In the genomic region with DNA sequence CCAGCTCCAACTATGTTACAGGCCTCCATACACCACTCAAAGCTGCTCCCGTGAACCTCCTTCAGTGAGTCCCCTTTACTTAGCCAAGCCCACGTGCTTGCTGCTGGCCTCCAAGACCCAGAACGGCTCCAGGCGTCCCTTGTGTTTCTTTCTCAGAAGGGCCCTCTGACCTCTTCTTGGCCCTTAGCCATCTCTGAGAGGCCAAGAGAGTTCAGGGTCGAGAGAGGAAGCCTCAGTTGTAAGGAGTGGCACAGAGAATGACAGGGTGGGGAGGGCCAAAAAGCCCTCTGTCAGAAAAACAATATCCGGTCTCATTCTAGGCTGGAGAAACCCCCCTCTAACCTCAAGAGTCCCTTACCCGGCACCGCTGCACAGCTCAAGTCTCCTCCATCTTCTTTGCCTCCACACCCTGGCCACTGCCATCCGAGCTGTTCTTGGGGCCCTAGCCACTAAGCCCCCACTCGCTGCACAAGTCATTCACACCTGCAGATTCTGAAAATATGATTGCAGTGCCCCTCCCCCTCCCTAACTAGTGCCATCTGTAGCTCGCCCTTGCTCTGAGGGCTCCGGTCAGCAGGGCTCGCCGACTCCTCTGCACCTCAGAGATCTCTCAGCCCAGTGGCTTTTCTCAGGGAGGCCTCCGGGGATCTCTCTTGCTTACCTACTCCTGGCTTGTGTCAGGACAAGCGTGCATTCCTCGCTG, we compare ENCODE assay signal across 15 mouse cellular contexts.
DNase-seq lines count a peak whose midpoint lies in the region; ATAC-seq lines count a peak whose summit lies in the region.
"Had no signal": no experiment of that assay in that cellular context is flagged by ENCODE, and none has a peak within 500 bp of the region (broad histone marks: within the 10 kb centered on the region; RNA-seq: fewer than 3 reads in every experiment).

No protein-coding gene starts in this region.

- H3K4me2 ChIP-seq in kidney, embryonic 14.5 days (replicated peaks; ENCODE audit: low read depth, low read length), result no peak overlapping the region
- H3K4me2 ChIP-seq: embryonic facial prominence, embryonic 13.5 days; forebrain, embryonic 12.5 days; heart, embryonic 13.5 days; liver, embryonic 13.5 days; neural tube, embryonic 12.5 days had no signal

- peak; percentile 24; the same call in 1 of the 2 replicates for ATAC-seq in kidney, embryonic 14.5 days (ENCODE audit: low FRiP score, low TSS enrichment)
- ATAC-seq: CD4-positive, CD25-positive, alpha-beta regulatory T cell, adult 4 months had no signal

- H3K9ac ChIP-seq in kidney, embryonic 14.5 days (ENCODE audit: low read depth, low read length), result no peak overlapping the region
- H3K9ac ChIP-seq: embryonic facial prominence, embryonic 13.5 days; forebrain, embryonic 12.5 days; heart, embryonic 13.5 days; liver, embryonic 13.5 days; neural tube, embryonic 12.5 days had no signal

- H3K27me3 ChIP-seq in kidney, embryonic 14.5 days (ENCODE audit: control insufficient read depth, insufficient read depth, low read length), result peaks cover 4% of the 10 kb centered on the region
- H3K27me3 ChIP-seq: liver, embryonic 13.5 days; neural tube, embryonic 12.5 days had no signal

- H3K36me3 ChIP-seq in kidney, embryonic 14.5 days (ENCODE audit: control insufficient read depth, insufficient read depth, low read length), result no peaks in the 10 kb centered on the region
- H3K36me3 ChIP-seq: embryonic facial prominence, embryonic 13.5 days; forebrain, embryonic 12.5 days; heart, embryonic 13.5 days; liver, embryonic 13.5 days; neural tube, embryonic 12.5 days had no signal

- peak; percentile 10 for DNase-seq in kidney, adult 9 months
- DNase-seq in kidney, adult 8-10 months, result no peak
- peak; percentile 61 for DNase-seq in R1 (ENCODE audit: low read depth, low spot score)
- DNase-seq in lung, postnatal 25 days (ENCODE audit: low spot score), result peak; percentile 8
- no peak for DNase-seq in gastrocnemius, postnatal 36 days
- no peak for DNase-seq in urinary bladder, adult 18-20 months (ENCODE audit: low spot score in 2 of 2)
- DNase-seq: cerebellum, adult 9-11 months; gastrocnemius, postnatal 25 days; liver, embryonic 13.5 days had no signal

- no peak overlapping the region for H3K27ac ChIP-seq in kidney, embryonic 14.5 days (ENCODE audit: low read depth, low read length)
- H3K27ac ChIP-seq: embryonic facial prominence, embryonic 13.5 days; forebrain, embryonic 12.5 days; heart, embryonic 13.5 days; liver, embryonic 13.5 days; neural tube, embryonic 12.5 days had no signal

- no peak overlapping the region for H3K4me3 ChIP-seq in kidney, embryonic 14.5 days (ENCODE audit: low read length)
- H3K4me3 ChIP-seq: embryonic facial prominence, embryonic 13.5 days; forebrain, embryonic 12.5 days; heart, embryonic 13.5 days; liver, embryonic 13.5 days; neural tube, embryonic 12.5 days had no signal

- H3K9me3 ChIP-seq in kidney, embryonic 14.5 days (ENCODE audit: control insufficient read depth, low read length), result no peaks in the 10 kb centered on the region
- H3K9me3 ChIP-seq: embryonic facial prominence, embryonic 13.5 days; forebrain, embryonic 12.5 days; heart, embryonic 13.5 days; liver, embryonic 13.5 days; neural tube, embryonic 12.5 days had no signal

- peaks cover 10% of the 10 kb centered on the region; the same call in 1 of the 2 replicates for H3K4me1 ChIP-seq in kidney, embryonic 14.5 days (ENCODE audit: control insufficient read depth, insufficient read depth, low read length)
- H3K4me1 ChIP-seq: liver, embryonic 13.5 days had no signal

- WGBS in kidney, embryonic 14.5 days, result 27% methylated on average over 17 of the region's 17 CpGs

- intact Hi-C loops in gastrocnemius, postnatal 36 days (cut with DNase I), result no loop called here

Comparison
In these comparisons a context has a peak if more than half of its experiments do, and no peak if none do; other contexts are left out.
1. DNase-seq: peak in kidney, adult 9 months (single experiment), R1 (single experiment) and lung, postnatal 25 days (single experiment); none in kidney, adult 8-10 months (0 of 2), gastrocnemius, postnatal 36 days (0 of 2) and urinary bladder, adult 18-20 months (0 of 2).